Mouse (Mus musculus) embryonic facial prominence, embryonic 13.5 days (tissue): ENCODE data around the gene Stmn1. TPM values are rescaled to one million over a fixed set of nuclear protein-coding genes. Genes with fewer than 3 reads are reported as not detected.

Experiments used
- ATAC-seq: fragments of 200-750 bp; cut with Nextera tagmentation; 2 replicates; pipeline ENCODE4 v1.8.0; 2017; ENCODE audit warnings: low read depth; ENCODE audit not compliant: insufficient number of reproducible peaks, insufficient read depth, low FRiP score, low TSS enrichment
- H3K27ac ChIP-seq: fragments of 300-500 bp; sonication (generic); 2 replicates; pipeline ENCODE4 v1.5.1; 2015; ENCODE audit warnings: moderate library complexity, mild to moderate bottlenecking, inconsistent platforms
- H3K27me3 ChIP-seq: fragments of 300-500 bp; sonication (generic); 2 replicates; pipeline ENCODE4 v1.6.1; 2015; ENCODE audit warnings: mild to moderate bottlenecking, inconsistent platforms
- H3K36me3 ChIP-seq: fragments of 300-500 bp; sonication (generic); 2 replicates; pipeline ENCODE4 v1.6.1; 2015; ENCODE audit warnings: mild to moderate bottlenecking, inconsistent platforms
- H3K4me1 ChIP-seq: fragments of 300-500 bp; sonication (generic); 2 replicates; pipeline ENCODE4 v1.6.1; 2015; ENCODE audit warnings: inconsistent platforms
- H3K4me2 ChIP-seq: fragments of 300-500 bp; sonication (generic); 2 replicates; pipeline ENCODE4 v1.6.1; 2015; ENCODE audit warnings: moderate library complexity, mild to moderate bottlenecking, inconsistent platforms
- H3K4me3 ChIP-seq: fragments of 300-500 bp; sonication (generic); 2 replicates; pipeline ENCODE4 v1.5.1; 2015; ENCODE audit warnings: mild to moderate bottlenecking, inconsistent platforms
- H3K9ac ChIP-seq: fragments of 300-500 bp; sonication (generic); 2 replicates; pipeline ENCODE4 v1.6.1; 2015; ENCODE audit warnings: mild to moderate bottlenecking, inconsistent platforms
- H3K9me3 ChIP-seq: fragments of 300-500 bp; sonication (generic); 2 replicates; pipeline ENCODE4 v1.6.1; 2016; ENCODE audit warnings: inconsistent platforms
- WGBS: fragments of 180-500 bp; shearing (Covaris S2); methylation state at CpG from one replicate; pipeline ENCODE4 v1.1.7; 2015; ENCODE audit warnings: mixed read lengths; 5-methylcytosine and 5-hydroxymethylcytosine counted together
- microRNA-seq: library from miRNA; unstranded; fragments of <30 nt; microRNA quantifications from one replicate; pipeline ENCODE4, GENCODE M21; 2016
- polyA plus RNA-seq: library from polyadenylated mRNA; unstranded; fragments of >200 nt; fragmentation: Nextera tagmentation; extraction: Ambion mirVana; gene quantifications from 2 replicates; pipeline ENCODE4 v1.2.1, GENCODE M21; 2015

The Stmn1 gene
- polyA plus RNA-seq, 1 experiment from 2014 or later = 2,313 TPM

GRCm38 (mm10) chr4:134518541-134518940 is 50.4 kb downstream of the Stmn1 start:
- no peaks in the 10 kb centered on the region; the same call in 1 of the 2 replicates for H3K4me1 ChIP-seq
- ATAC-seq = no peak
- no peaks in the 10 kb centered on the region for H3K27me3 ChIP-seq
- no peak overlapping the region for H3K9ac ChIP-seq
- 91% methylated on average over 4 of the region's 4 CpGs for WGBS
- no peak overlapping the region for H3K4me3 ChIP-seq
- peaks cover 16% of the 10 kb centered on the region for H3K36me3 ChIP-seq
- no peak overlapping the region for H3K4me2 ChIP-seq
- H3K9me3 ChIP-seq = no peaks in the 10 kb centered on the region
- H3K27ac ChIP-seq = no peak overlapping the region

- no peak overlapping the region for H3K4me3 ChIP-seq
- H3K27me3 ChIP-seq = no peaks in the 10 kb centered on the region
- no peak overlapping the region for H3K9ac ChIP-seq
- H3K4me1 ChIP-seq = no peaks in the 10 kb centered on the region; the same call in 1 of the 2 replicates
- H3K27ac ChIP-seq = no peak overlapping the region
- H3K9me3 ChIP-seq = no peaks in the 10 kb centered on the region
- H3K36me3 ChIP-seq = peaks cover 24% of the 10 kb centered on the region
- no peak overlapping the region for H3K4me2 ChIP-seq
- no peak for ATAC-seq
Measured at GRCm38 (mm10) chr4:134519281-134519680, 51.2 kb downstream of the Stmn1 start.

Small RNA genes within 50 kb of the gene (microRNA-seq; reads per million reads assigned to microRNA genes)
- gene Gm23634 = 0.74 reads per million

Other genes starting within 250 kb of the Stmn1 start
- gene Catsper4, start 240.9 kb upstream of the Stmn1 start, polyA plus RNA-seq = 0.18 TPM in 1 of 2 replicates, not detected in the other
- 2.9 and 3.9 TPM in 2 replicates for gene Cnksr1, start 229.9 kb upstream of the Stmn1 start, polyA plus RNA-seq
- 0.72 TPM in 1 of 2 replicates, not detected in the other for gene E130218I03Rik, start 224.7 kb upstream of the Stmn1 start, polyA plus RNA-seq
- gene Zfp593, start 222.7 kb upstream of the Stmn1 start, polyA plus RNA-seq = 18.8 and 19.7 TPM in 2 replicates
- not detected in 2 replicates for gene Gm30191, start 221.4 kb upstream of the Stmn1 start, polyA plus RNA-seq
- gene Grrp1, start 214.2 kb upstream of the Stmn1 start, polyA plus RNA-seq = 3.9 and 6.4 TPM in 2 replicates
- gene Pdik1l, start 180.4 kb upstream of the Stmn1 start, polyA plus RNA-seq = 23.4 and 23.8 TPM in 2 replicates
- 1.2 and 1.7 TPM in 2 replicates for gene Trim63, start 153.2 kb upstream of the Stmn1 start, polyA plus RNA-seq
- gene Slc30a2, start 125.1 kb upstream of the Stmn1 start, polyA plus RNA-seq = 0.34 and 0.38 TPM in 2 replicates
- gene Extl1, start 84.5 kb upstream of the Stmn1 start, polyA plus RNA-seq = 4.5 and 5.4 TPM in 2 replicates
- gene Pafah2, start 72.0 kb upstream of the Stmn1 start, polyA plus RNA-seq = 12.0 and 13.0 TPM in 2 replicates
- 3.8 and 4.0 TPM in 2 replicates for gene Paqr7, start 28.4 kb downstream of the Stmn1 start, polyA plus RNA-seq
- gene Aunip, start 42.7 kb downstream of the Stmn1 start, polyA plus RNA-seq = 10.6 and 11.7 TPM in 2 replicates
- gene Mtfr1l, start 67.1 kb downstream of the Stmn1 start, polyA plus RNA-seq = 129 and 130 TPM in 2 replicates
- 15.4 and 16.2 TPM in 2 replicates for gene Selenon, start 83.8 kb downstream of the Stmn1 start, polyA plus RNA-seq
- 2.4 and 2.7 TPM in 2 replicates for gene Man1c1, start 236.0 kb downstream of the Stmn1 start, polyA plus RNA-seq